Mouse (Mus musculus): Measurements from ENCODE around the gene Phox2a.

Gene Phox2a

DNA sequence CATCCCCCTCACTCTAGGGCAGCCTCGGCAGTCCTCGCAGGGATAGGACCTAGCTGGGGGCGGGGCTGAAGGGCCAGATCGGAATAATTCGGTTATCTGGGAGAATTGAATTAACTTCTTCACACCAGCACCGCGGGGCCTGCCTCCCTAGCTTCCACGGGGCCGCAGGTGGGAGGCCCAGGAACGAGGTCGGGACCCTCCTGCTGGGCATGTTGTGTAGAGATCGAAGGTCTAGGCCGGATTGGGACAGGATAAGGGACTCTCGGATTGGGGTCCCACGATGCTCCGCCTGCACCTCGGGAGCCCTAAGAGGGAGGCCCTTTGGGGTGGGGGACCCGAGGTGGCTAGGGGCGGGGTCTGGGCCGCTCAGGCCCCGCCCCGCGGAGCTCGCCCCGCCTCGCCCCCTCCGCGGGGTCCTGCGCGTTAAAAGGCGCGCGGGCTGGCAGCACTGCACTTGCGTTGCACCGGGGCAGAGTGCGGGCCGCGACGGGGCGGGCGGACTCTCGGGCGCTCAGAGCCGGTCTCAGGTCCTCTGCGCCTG is at the start of gene Phox2a:
Gene Phox2a, plus strand, starts transcription at position 453 of the 541 bp plus-strand sequence.
- DNase-seq (ENCODE audit: low read depth, low spot score): no peak

DNA sequence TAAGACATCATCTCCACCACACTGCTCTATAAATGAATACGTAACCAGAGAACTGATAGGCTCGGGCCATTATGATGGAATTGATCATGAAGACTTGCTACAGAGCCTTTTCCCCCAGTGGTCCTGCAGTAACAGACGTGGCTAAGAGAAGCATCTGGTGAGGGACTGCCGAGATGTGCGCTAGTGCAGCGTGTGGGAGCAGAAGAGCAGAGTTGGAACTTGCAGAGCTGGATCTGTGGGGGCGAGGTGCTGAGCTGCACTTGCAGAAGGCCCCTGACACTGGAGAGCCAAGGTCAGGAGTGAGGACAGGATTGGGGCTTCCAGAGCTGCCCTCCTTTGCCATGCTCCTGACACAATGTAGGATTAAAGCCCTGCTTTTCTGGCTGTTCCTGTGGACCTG is 48.1 kb upstream of the Phox2a start:
- DNase-seq (ENCODE audit: low read depth, low spot score): no peak

DNA sequence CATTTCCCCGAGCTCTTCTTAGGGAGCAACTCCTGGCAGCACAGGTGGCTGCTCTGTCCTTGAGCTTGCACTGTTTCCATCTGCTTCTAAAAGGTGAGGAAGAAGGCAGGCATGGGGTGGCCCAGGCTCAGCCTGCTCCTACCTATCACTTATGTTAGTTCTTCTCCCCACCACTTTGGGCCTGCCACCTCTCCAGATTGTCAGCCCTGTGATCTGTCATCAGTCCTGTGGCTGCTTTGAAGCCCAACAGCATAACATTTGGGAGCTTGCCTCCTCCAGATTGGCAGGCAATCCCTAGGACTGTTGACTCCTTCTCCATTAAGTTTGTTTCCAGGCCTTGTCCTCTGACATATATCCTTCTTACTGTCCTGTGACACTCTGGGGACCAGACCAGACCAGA is 46.5 kb upstream of the Phox2a start:
- no peak for DNase-seq (ENCODE audit: low read depth, low spot score)

GRCm38 (mm10) chr7:101772687-101773086 is 45.4 kb upstream of the Phox2a start:
- no peak for DNase-seq (ENCODE audit: low read depth, low spot score)

- no peak for DNase-seq (ENCODE audit: low read depth, low spot score)
Measured at GRCm38 (mm10) chr7:101777053-101777452, 41.1 kb upstream of the Phox2a start.

DNA sequence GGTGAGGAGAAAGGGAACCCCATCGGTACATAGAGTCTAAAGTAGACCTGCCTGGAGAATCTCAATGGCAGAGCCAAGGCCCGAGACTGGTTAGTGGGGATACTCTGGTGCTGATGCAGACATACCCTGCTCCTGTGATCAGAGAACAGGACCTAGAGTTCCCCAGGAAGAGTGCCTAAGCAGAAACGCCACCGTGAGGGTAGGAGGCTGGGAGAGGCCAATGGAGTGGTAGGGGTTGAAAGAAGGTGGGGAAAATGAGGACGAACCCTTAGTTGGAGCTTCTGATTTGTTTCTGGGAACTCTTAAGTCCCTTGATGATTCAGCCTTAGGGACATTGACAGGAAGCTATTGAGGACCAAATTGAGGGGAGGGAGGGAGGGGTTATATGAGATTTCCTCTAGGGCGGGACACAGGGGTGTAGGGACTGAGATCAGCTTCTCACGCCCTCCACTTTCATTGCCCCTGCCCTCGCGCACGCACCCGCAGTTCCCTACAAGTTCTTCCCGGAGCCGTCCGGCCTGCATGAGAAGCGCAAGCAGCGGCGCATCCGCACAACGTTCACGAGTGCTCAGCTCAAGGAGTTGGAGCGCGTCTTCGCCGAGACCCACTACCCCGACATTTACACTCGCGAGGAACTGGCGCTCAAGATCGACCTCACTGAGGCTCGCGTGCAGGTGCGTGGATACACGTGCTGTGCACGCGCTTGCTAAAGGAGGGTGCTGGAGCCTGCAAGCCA is 2.4 kb downstream of the Phox2a start:
- peak; percentile 51 for DNase-seq (ENCODE audit: low read depth, low spot score)

DNA sequence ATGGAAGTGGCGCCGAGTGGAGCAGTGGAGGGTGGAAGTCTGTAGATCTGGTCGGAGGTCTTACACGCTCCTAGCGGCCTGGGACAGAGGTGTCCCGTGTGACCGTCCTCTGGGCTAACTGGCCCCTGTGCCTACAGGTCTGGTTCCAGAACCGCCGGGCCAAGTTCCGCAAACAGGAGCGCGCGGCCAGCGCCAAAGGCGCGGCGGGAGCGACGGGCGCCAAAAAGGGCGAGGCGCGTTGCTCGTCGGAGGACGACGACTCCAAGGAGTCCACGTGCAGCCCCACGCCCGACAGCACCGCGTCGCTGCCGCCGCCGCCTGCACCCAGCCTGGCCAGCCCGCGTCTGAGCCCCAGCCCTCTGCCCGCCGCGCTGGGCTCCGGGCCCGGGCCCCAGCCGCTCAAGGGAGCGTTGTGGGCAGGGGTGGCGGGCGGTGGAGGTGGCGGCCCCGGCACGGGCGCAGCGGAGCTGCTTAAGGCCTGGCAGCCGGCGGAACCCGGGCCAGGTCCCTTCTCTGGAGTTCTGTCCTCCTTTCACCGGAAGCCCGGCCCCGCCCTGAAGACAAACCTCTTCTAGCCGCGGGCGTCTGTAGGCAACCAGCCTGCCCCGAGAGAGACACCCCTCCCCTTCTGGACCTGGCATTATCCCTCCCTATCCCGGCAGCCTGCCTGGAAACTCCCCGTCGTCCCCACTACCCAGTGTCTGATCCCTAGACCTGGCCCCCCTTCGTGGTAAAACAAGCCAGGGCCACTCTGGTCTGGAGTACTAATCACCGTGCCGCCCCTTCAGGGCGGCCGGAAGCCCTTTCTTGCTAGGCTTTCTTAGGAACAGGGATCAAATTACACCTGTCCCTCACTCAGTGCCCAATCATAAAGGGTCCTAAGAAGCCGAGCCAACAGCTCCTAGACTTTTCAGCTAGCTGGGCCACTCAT is 3.7 kb downstream of the Phox2a start:
- peak; percentile 58 for DNase-seq (ENCODE audit: low read depth, low spot score)

- DNase-seq (ENCODE audit: low read depth, low spot score): peak; percentile 30
Measured at GRCm38 (mm10) chr7:101822836-101823757, 5.0 kb downstream of the Phox2a start.

- no peak for DNase-seq (ENCODE audit: low read depth, low spot score)
Measured at GRCm38 (mm10) chr7:101823758-101824630, 5.9 kb downstream of the Phox2a start.

DNA sequence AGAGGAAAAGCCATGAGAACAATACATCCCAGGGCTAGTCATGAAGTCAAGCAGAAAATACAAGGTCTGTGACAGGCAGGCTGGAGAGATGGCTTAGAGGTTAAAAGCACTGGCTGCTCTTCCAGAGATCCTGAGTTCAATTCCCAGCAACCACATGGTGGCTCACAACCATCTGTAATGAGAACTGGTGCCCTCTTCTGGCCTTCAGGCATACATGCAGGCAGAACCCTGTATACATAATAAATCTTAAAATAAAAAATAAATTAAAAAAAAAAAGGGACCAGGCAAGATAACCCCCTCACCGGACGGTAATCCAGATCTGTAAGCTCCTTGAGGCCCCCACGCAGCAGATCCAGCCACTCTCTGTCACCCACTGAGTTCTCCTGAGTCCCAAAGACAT is 12.3 kb downstream of the Phox2a start:
- no peak for DNase-seq (ENCODE audit: low read depth, low spot score)

- DNase-seq (ENCODE audit: low read depth, low spot score): no peak
Measured at GRCm38 (mm10) chr7:101831437-101831836, 13.3 kb downstream of the Phox2a start.

GRCm38 (mm10) chr7:101832372-101832771 is 14.3 kb downstream of the Phox2a start:
- no peak for DNase-seq (ENCODE audit: low read depth, low spot score)

GRCm38 (mm10) chr7:101833352-101833751 is 15.2 kb downstream of the Phox2a start:
- DNase-seq (ENCODE audit: low read depth, low spot score): no peak

- no peak for DNase-seq (ENCODE audit: low read depth, low spot score)
Measured at GRCm38 (mm10) chr7:101833916-101834584, 15.9 kb downstream of the Phox2a start.

DNA sequence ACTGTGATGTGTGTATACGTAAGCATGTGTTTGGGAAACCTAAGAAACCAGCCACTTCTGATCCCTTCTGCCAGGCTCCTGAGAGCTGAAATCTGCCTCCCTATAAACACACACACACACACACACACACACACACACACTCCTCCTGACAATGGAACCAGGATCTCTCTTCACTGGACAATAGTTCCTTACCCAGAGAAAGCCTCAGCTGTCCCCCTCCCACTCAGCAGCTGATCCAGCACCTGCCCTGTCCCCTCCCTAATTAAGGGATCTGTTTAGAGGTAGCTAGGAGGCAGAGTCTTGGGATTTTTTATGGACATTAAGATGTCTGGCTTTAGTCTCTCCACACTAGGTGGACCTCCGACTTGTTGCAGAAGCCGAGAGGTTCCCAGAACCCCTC is 16.8 kb downstream of the Phox2a start:
- no peak for DNase-seq (ENCODE audit: low read depth, low spot score)

DNA sequence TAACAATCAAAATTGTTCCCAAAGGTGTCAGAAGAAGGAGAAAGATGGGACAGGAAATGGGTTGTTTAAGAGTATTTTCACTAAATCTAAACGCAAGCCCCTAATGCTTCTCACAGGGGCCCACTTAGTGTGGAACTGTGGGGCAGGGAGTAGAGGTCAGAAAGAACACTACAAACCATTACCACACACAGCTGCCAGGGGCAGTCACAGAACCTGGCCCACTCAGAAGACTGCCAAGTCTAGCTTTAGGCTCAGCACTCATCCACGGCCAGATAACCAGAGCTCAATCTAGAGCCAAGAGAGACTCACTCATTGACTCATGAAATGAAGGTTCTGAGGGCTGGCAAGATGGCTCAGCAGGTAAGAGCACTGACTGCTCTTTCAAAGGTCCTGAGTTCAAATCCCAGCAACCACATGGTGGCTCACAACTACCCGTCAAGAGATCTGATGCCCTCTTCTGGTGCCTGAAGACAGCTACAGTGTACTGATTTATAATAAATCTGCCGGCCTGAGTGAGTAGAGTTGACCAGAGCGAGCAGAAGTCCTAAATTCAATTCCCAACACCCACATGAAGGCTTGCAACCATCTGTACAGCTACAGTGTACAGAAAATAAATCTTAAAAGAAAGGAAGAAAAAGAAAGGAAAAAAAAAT is 17.5 kb downstream of the Phox2a start:
- peak; percentile 21 for DNase-seq (ENCODE audit: low read depth, low spot score)

- DNase-seq (ENCODE audit: low read depth, low spot score): peak; percentile 72
Measured at GRCm38 (mm10) chr7:101836271-101837153, 18.4 kb downstream of the Phox2a start.

DNA sequence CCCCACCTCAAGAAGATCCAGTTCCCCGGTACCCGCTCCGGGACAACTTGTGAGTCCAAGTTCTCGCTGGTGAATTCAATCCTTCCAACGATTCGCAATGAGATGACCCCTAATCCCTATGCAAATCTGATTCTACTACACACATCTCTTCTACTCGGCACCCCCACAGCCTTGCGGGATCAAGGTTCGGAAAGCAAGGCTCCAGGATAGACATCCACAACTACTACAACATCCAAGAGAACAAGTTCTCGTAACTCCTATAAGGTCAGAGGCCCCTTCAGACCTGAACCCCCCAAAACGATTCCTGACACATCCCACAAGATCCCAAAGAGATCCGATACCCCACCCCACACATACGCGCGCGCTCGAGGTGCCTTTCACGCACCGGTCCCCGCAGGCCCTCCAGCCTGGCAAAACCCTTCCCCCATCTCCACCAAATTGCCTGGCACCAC is 19.1 kb downstream of the Phox2a start:
- no peak for DNase-seq (ENCODE audit: low read depth, low spot score)

Data from CD4-positive, CD25-positive, alpha-beta regulatory T cell, adult 2 months (primary cell).